Mouse (Mus musculus): Measurements from ENCODE around the gene Ckap4. TPM values are rescaled to one million over a fixed set of nuclear protein-coding genes. Genes with fewer than 3 reads are reported as not detected.
A peak's percentile ranks its signal among the peaks of the same experiment; 100 is the strongest.

The Ckap4 gene
- polyA plus RNA-seq, 1 experiment from 2014 or later, result 57.2 TPM

- no peaks in the 10 kb centered on the region for H3K9me3 ChIP-seq (replicated peaks)
- H3K4me2 ChIP-seq, result no peak overlapping the region
- 75% methylated on average over 7 of the region's 7 CpGs for WGBS
- no peaks in the 10 kb centered on the region for H3K27me3 ChIP-seq (replicated peaks)
- ATAC-seq (ENCODE audit: low FRiP score), result no peak
- no peaks in the 10 kb centered on the region for H3K36me3 ChIP-seq
- no peak overlapping the region for H3K27ac ChIP-seq (replicated peaks)
- H3K4me1 ChIP-seq, result no peaks in the 10 kb centered on the region
- no peak overlapping the region for H3K4me3 ChIP-seq (replicated peaks)
- no peak overlapping the region for H3K9ac ChIP-seq (replicated peaks)
Observed at GRCm38 (mm10) chr10:84544841-84545610, 11.2 kb upstream of the Ckap4 start.

- Histone ChIP-seq H3K27me3 (replicated peaks) (no peaks in the 10 kb centered on the region), H3K4me3 (replicated peaks) (no peak overlapping the region), H3K27ac (replicated peaks) (no peak overlapping the region), H3K36me3 (no peaks in the 10 kb centered on the region), H3K4me2 (no peak overlapping the region), H3K4me1 (no peaks in the 10 kb centered on the region), H3K9ac (replicated peaks) (no peak overlapping the region), H3K9me3 (replicated peaks) (no peaks in the 10 kb centered on the region)
- WGBS, result 78% methylated on average over 11 of the region's 11 CpGs
- no peak for ATAC-seq (ENCODE audit: low FRiP score)
Observed at GRCm38 (mm10) chr10:84542802-84543658, 9.2 kb upstream of the Ckap4 start.

- WGBS, result 87% methylated on average over 6 of the region's 6 CpGs
- H3K9ac ChIP-seq (replicated peaks), result no peak overlapping the region
- no peaks in the 10 kb centered on the region for H3K27me3 ChIP-seq (replicated peaks)
- ATAC-seq (ENCODE audit: low FRiP score), result no peak
- H3K27ac ChIP-seq (replicated peaks), result no peak overlapping the region
- H3K4me1 ChIP-seq, result 0 out of 2 replicates have a peak, but pooled peaks cover 2% of the 10 kb centered on the region
- no peak overlapping the region for H3K4me2 ChIP-seq
- no peaks in the 10 kb centered on the region for H3K9me3 ChIP-seq (replicated peaks)
- no peak overlapping the region for H3K4me3 ChIP-seq (replicated peaks)
- no peaks in the 10 kb centered on the region for H3K36me3 ChIP-seq
Observed at GRCm38 (mm10) chr10:84539651-84540050, 5.8 kb upstream of the Ckap4 start.

- H3K4me2 ChIP-seq, result no peak overlapping the region
- H3K36me3 ChIP-seq, result no peaks in the 10 kb centered on the region
- H3K9ac ChIP-seq (replicated peaks), result no peak overlapping the region
- H3K4me3 ChIP-seq (replicated peaks), result no peak overlapping the region
- no peak for ATAC-seq (ENCODE audit: low FRiP score)
- peaks cover 32% of the 10 kb centered on the region for H3K4me1 ChIP-seq
- no peak overlapping the region for H3K27ac ChIP-seq (replicated peaks)
- H3K27me3 ChIP-seq (replicated peaks), result no peaks in the 10 kb centered on the region
- 52% methylated on average over 4 of the region's 4 CpGs for WGBS
- H3K9me3 ChIP-seq (replicated peaks), result no peaks in the 10 kb centered on the region
Observed at GRCm38 (mm10) chr10:84535859-84536258, 2.0 kb upstream of the Ckap4 start.

GRCm38 (mm10) chr10:84535458-84535857 is 1.6 kb upstream of the Ckap4 start:
- WGBS, result 76% methylated on average over 5 of the region's 5 CpGs
- no peaks in the 10 kb centered on the region for H3K36me3 ChIP-seq
- H3K9ac ChIP-seq (replicated peaks), result no peak overlapping the region
- H3K4me2 ChIP-seq, result no peak overlapping the region
- peaks cover 36% of the 10 kb centered on the region for H3K4me1 ChIP-seq
- ATAC-seq (ENCODE audit: low FRiP score), result no peak
- H3K27me3 ChIP-seq (replicated peaks), result no peaks in the 10 kb centered on the region
- H3K9me3 ChIP-seq (replicated peaks), result no peaks in the 10 kb centered on the region
- H3K27ac ChIP-seq (replicated peaks), result no peak overlapping the region
- H3K4me3 ChIP-seq (replicated peaks), result no peak overlapping the region

GRCm38 (mm10) chr10:84532911-84533882 is 665 bp downstream of the Ckap4 start:
- H3K27ac ChIP-seq (replicated peaks), result peak overlapping the region; percentile 85
- WGBS, result under 1% methylated on average over 59 of the region's 72 CpGs
- peaks cover 12% of the 10 kb centered on the region for H3K36me3 ChIP-seq
- H3K4me1 ChIP-seq, result peaks cover 52% of the 10 kb centered on the region
- peak overlapping the region; percentile 87 for H3K9ac ChIP-seq (replicated peaks)
- peak overlapping the region; percentile 87 for H3K4me3 ChIP-seq (replicated peaks)
- H3K4me2 ChIP-seq, result peak overlapping the region; percentile 77
- H3K27me3 ChIP-seq (replicated peaks), result no peaks in the 10 kb centered on the region
- no peaks in the 10 kb centered on the region for H3K9me3 ChIP-seq (replicated peaks)
- ATAC-seq (ENCODE audit: low FRiP score), result peak; percentile 62

GRCm38 (mm10) chr10:84532191-84532889 is 1.5 kb downstream of the Ckap4 start:
- Histone ChIP-seq H3K36me3 (peaks cover 21% of the 10 kb centered on the region), H3K4me2 (peak overlapping the region; percentile 77), H3K4me1 (peaks cover 52% of the 10 kb centered on the region), H3K27me3 (replicated peaks) (no peaks in the 10 kb centered on the region), H3K9me3 (replicated peaks) (no peaks in the 10 kb centered on the region), H3K27ac (replicated peaks) (peak overlapping the region; percentile 85; the same call in 1 of the 2 replicates), H3K9ac (replicated peaks) (peak overlapping the region; percentile 87), H3K4me3 (replicated peaks) (peak overlapping the region; percentile 87)
- WGBS, result 69% methylated on average over 16 of the region's 16 CpGs
- ATAC-seq (ENCODE audit: low FRiP score), result no peak

GRCm38 (mm10) chr10:84531576-84531975 is 2.3 kb downstream of the Ckap4 start:
- peaks cover 52% of the 10 kb centered on the region for H3K4me1 ChIP-seq
- H3K4me2 ChIP-seq, result peak overlapping the region; percentile 77
- 79% methylated on average over 4 of the region's 4 CpGs for WGBS
- ATAC-seq (ENCODE audit: low FRiP score), result no peak
- H3K4me3 ChIP-seq (replicated peaks), result peak overlapping the region; percentile 87
- H3K36me3 ChIP-seq, result peaks cover 25% of the 10 kb centered on the region
- no peaks in the 10 kb centered on the region for H3K27me3 ChIP-seq (replicated peaks)
- H3K9ac ChIP-seq (replicated peaks), result peak overlapping the region; percentile 87; the same call in 1 of the 2 replicates
- no peaks in the 10 kb centered on the region for H3K9me3 ChIP-seq (replicated peaks)
- no peak overlapping the region for H3K27ac ChIP-seq (replicated peaks)

- H3K27me3 ChIP-seq (replicated peaks), result no peaks in the 10 kb centered on the region
- H3K27ac ChIP-seq (replicated peaks), result 0 out of 2 replicates have a peak overlapping the region, but pooled peaks have one; percentile 33
- no peak for ATAC-seq (ENCODE audit: low FRiP score)
- peaks cover 28% of the 10 kb centered on the region for H3K36me3 ChIP-seq
- H3K4me1 ChIP-seq, result peaks cover 52% of the 10 kb centered on the region
- H3K9ac ChIP-seq (replicated peaks), result peak overlapping the region; percentile 10; the same call in 1 of the 2 replicates
- peak overlapping the region; percentile 77 for H3K4me2 ChIP-seq
- no peaks in the 10 kb centered on the region for H3K9me3 ChIP-seq (replicated peaks)
- H3K4me3 ChIP-seq (replicated peaks), result peak overlapping the region; percentile 87; the same call in 1 of the 2 replicates
- WGBS, result 85% methylated on average over 8 of the region's 8 CpGs
Observed at GRCm38 (mm10) chr10:84530388-84530787, 3.5 kb downstream of the Ckap4 start.

GRCm38 (mm10) chr10:84527631-84528030 is 6.2 kb downstream of the Ckap4 start:
- Histone ChIP-seq H3K36me3 (peaks cover 37% of the 10 kb centered on the region), H3K27ac (replicated peaks) (no peak overlapping the region), H3K4me3 (replicated peaks) (no peak overlapping the region), H3K9me3 (replicated peaks) (no peaks in the 10 kb centered on the region), H3K27me3 (replicated peaks) (no peaks in the 10 kb centered on the region), H3K4me2 (no peak overlapping the region), H3K4me1 (peaks cover 38% of the 10 kb centered on the region), H3K9ac (replicated peaks) (no peak overlapping the region)
- 87% methylated on average over 12 of the region's 12 CpGs for WGBS
- ATAC-seq (ENCODE audit: low FRiP score), result no peak

Measured in neural tube, embryonic 15.5 days (tissue).